Mouse (Mus musculus) limb, embryonic 14.5 days (tissue): ENCODE results near the gene Hhipl2. TPM values are rescaled to one million over a fixed set of nuclear protein-coding genes. Genes with fewer than 3 reads are reported as not detected.

Experiments used
- ATAC-seq: fragments of 200-750 bp; cut with Nextera tagmentation; 2 replicates; pipeline ENCODE4 v1.8.0; 2017; ENCODE audit warnings: low read depth, moderate number of reproducible peaks, moderate TSS enrichment; ENCODE audit not compliant: low FRiP score
- DNase-seq: peaks from one replicate; pipeline ENCODE4 v3.0.0-alpha.2; 2015; ENCODE audit warnings: low spot score
- H3K27ac ChIP-seq: fragments of 300-500 bp; sonication (generic); replicated peaks from 2 replicates; pipeline ENCODE4 v1.5.1; 2014; ENCODE audit warnings: low read depth, mild to moderate bottlenecking, low read length, moderate library complexity, mixed read lengths
- H3K27me3 ChIP-seq: fragments of 300-500 bp; sonication (generic); 2 replicates; pipeline ENCODE4 v1.6.1; 2014; ENCODE audit warnings: low read length, mixed read lengths; ENCODE audit not compliant: control insufficient read depth, insufficient read depth
- H3K36me3 ChIP-seq: fragments of 300-500 bp; sonication (generic); 2 replicates; pipeline ENCODE4 v1.6.1; 2014; ENCODE audit warnings: mild to moderate bottlenecking, low read length, moderate library complexity, mixed read lengths; ENCODE audit not compliant: control insufficient read depth, insufficient read depth
- H3K4me1 ChIP-seq: fragments of 300-500 bp; sonication (generic); 2 replicates; pipeline ENCODE4 v1.6.1; 2014; ENCODE audit warnings: antibody characterized with exemption, low read length, mixed read lengths; ENCODE audit not compliant: control insufficient read depth, insufficient read depth
- H3K4me2 ChIP-seq: fragments of 300-500 bp; sonication (generic); replicated peaks from 2 replicates; pipeline ENCODE4 v1.6.1; 2014; ENCODE audit warnings: low read depth, mild to moderate bottlenecking, low read length, moderate library complexity; ENCODE audit not compliant: severe bottlenecking
- H3K4me3 ChIP-seq: fragments of 300-500 bp; sonication (generic); replicated peaks from 2 replicates; pipeline ENCODE4 v1.5.1; 2014; ENCODE audit warnings: low read length
- H3K9ac ChIP-seq: fragments of 300-500 bp; sonication (generic); 2 replicates; pipeline ENCODE4 v1.6.1; 2014; ENCODE audit warnings: mild to moderate bottlenecking, low read depth, low read length, moderate library complexity; ENCODE audit not compliant: severe bottlenecking
- H3K9me3 ChIP-seq: fragments of 300-500 bp; sonication (generic); 2 replicates; pipeline ENCODE4 v1.6.1; 2016; ENCODE audit warnings: low read length; ENCODE audit not compliant: control insufficient read depth
- POLR2A ChIP-seq: fragments of 200-500 bp; IDR thresholded peaks from 2 replicates; pipeline ENCODE4 v1.8.0; 2012; ENCODE audit warnings: inconsistent platforms, mild to moderate bottlenecking, moderate library complexity, borderline replicate concordance; ENCODE audit not compliant: insufficient read depth, insufficient read length; ENCODE audit errors: extremely low read depth
- WGBS: fragments of 180-500 bp; shearing (Covaris S2); extraction: QIAGEN DNeasy Blood & Tissue Kit; methylation state at CpG from one replicate; pipeline ENCODE4 v1.1.7; 2014; 5-methylcytosine and 5-hydroxymethylcytosine counted together
- polyA plus RNA-seq, 2 experiments: library from polyadenylated mRNA; depleted of rRNA in 1 of 2; stranded (reverse) in 1 of 2; unstranded in 1 of 2; fragments of >200 nt; fragmentation: Nextera tagmentation in 1 of 2; extraction: Ambion mirVana in 1 of 2; gene quantifications; 2 replicates each; pipeline versions ENCODE4 v1.2.1 to v1.2.3; 2012 to 2014

The Hhipl2 gene
- polyA plus RNA-seq, 2 experiments = 0.18 to 0.75 TPM

DNA sequence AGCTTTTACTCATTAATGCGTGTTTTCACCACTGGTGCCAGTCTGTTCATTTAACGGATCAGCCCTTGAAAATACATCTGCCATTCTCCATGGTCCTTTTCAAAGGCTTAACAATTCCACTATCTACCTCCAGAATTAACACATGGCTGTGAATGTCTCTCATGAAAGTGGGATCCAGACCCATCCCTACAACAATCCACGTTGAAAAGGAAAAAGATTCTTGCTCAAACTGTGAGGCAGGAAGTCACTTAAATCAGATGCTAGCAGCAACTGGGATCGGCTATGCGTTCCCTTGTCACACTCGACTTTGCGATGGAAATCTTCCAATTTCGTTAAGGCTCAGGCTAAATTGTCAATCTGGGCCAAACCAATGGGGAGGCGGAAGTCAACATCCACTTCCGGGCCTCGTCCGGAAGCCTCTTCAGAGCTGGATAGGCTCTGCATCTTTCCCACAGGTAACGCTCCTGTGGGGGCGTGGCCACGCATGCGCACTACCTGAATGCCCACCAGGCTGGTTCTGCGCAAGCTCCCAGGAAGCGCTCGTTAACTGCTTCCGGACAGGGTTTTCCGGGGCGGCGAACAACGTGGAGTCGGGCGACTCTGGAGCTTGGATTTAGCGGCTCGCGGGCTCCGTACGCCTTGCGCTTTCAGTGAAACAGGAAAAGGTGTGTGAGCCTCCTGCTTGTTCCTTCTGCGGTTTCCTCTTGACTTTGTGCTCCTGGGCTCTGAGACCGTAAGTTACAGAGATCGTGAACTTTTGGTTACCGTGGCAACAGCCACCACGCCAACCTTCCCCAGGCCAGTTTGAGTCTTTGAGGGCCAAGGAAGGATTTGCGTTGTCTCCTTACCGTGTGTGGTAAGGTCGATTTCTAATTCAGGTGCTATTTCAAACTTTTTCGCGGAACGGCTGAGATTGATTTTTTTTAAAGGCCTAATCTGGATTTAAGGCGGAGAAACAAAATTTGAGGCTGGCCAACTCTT lies 29.3 kb upstream of the Hhipl2 start, which contains the start of gene Taf1a:
Gene Taf1a (plus strand): TSS at position 556 of the 981 bp plus-strand sequence.
- H3K4me2 ChIP-seq = peak within 1 kb of the TSS; percentile 78
- ATAC-seq = peak; percentile 99
- peaks cover 11% of the 10 kb centered on the region for H3K36me3 ChIP-seq
- H3K9ac ChIP-seq = peak within 1 kb of the TSS; percentile 60
- 0 out of 2 replicates have a peak, but pooled peaks cover 4% of the 10 kb centered on the region for H3K4me1 ChIP-seq
- peaks cover 9% of the 10 kb centered on the region; the same call in 1 of the 2 replicates for H3K27me3 ChIP-seq
- DNase-seq = peak; percentile 98
- peak within 1 kb of the TSS; percentile 71 for H3K4me3 ChIP-seq
- TF ChIP-seq POLR2A = no peak
- no peak within 1 kb of the TSS; the same call in 1 of the 2 replicates for H3K27ac ChIP-seq
- no peaks in the 10 kb centered on the region for H3K9me3 ChIP-seq
- WGBS = 5% methylated on average over 44 of the region's 44 CpGs

DNA sequence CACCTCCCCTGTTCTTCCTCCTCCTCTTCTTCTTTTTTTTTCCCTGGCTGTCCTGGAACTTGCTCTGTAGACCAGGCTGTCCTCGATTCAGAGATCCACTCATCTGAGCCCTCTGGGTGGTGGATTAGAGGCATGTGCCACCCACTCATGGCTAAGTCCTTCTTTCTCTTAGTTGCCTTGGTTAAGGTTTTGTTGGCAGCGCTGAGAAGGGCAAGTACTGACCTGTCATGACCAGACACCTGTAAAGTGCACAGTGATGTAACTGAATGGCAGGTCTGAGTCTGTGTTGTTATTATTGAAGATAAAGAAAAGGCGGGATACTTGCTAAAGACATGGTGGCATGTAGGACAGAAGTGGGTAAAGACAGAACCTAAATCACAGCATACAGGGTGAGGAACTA lies 14.6 kb upstream of the Hhipl2 start:
- Histone ChIP-seq H3K27ac (no peak overlapping the region), H3K4me2 (no peak overlapping the region), H3K9ac (no peak overlapping the region), H3K36me3 (peaks cover 73% of the 10 kb centered on the region), H3K4me3 (no peak overlapping the region), H3K9me3 (no peaks in the 10 kb centered on the region), H3K4me1 (no peaks in the 10 kb centered on the region), H3K27me3 (no peaks in the 10 kb centered on the region)
- no peak for DNase-seq
- no peak for TF ChIP-seq POLR2A
- ATAC-seq = no peak
- 89% methylated on average over 3 of the region's 3 CpGs for WGBS

DNA sequence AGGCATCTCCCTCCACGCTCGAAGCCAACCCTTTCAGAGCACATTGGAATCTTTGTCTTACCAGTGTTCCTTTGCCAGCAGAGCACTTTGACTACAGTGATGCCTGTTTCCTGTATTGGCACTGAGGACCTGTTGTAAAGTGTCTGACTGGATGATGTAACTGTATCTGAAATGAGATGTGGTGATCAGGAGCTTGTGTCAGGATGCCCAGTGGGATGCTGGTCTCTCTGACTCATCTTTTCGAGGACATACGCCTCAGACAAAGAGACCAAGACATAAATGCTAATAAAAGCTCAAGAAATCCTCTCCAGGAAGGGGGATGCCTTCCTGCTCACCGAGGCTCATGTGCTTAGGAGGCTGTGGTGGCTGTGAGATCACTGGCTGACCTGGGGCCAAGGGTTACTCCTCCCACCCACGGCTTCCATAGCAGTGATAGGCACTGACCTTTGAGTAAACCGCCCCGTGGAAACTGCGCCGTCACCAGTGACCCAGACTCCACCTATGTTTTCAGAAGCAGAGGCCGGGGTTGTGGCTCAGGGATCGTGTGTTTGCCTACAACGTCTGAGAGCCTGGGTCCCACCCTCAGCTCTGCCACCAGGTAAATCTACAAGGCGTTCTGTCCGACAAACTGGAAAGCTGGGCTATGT lies 3.8 kb upstream of the Hhipl2 start:
- WGBS = 90% methylated on average over 15 of the region's 15 CpGs
- Histone ChIP-seq H3K4me1 (no peaks in the 10 kb centered on the region), H3K9me3 (no peaks in the 10 kb centered on the region), H3K27ac (no peak overlapping the region), H3K9ac (no peak overlapping the region), H3K4me3 (no peak overlapping the region), H3K27me3 (no peaks in the 10 kb centered on the region), H3K4me2 (no peak overlapping the region), H3K36me3 (peaks cover 27% of the 10 kb centered on the region)
- DNase-seq = no peak
- TF ChIP-seq POLR2A = no peak
- no peak for ATAC-seq

DNA sequence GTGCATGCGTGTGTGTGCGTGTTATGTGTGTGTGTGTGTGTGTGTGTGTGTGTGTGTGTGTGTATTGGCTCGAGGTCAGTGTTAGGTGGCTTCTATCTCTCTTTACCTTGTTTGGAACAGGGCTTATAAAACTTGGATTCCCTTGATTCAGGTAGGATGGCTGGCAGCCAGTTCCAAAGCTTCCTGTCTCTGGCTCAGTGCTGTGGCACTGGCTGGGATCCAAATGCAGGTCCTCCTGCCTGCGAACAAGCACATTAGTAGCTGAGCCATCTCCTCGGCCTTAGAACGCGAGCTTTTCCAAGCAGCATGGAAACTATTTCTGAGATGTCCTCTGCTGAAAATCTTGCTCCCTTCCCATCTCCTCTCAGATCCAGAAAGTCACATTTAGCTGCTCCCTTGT lies 1.7 kb downstream of the Hhipl2 start:
- no peaks in the 10 kb centered on the region for H3K36me3 ChIP-seq
- H3K27me3 ChIP-seq = no peaks in the 10 kb centered on the region
- 81% methylated on average over 6 of the region's 7 CpGs for WGBS
- DNase-seq (no peak), ATAC-seq (no peak)
- H3K4me1 ChIP-seq = no peaks in the 10 kb centered on the region
- H3K9me3 ChIP-seq = no peaks in the 10 kb centered on the region
- H3K4me3 ChIP-seq = no peak overlapping the region
- H3K4me2 ChIP-seq = no peak overlapping the region
- H3K9ac ChIP-seq = no peak overlapping the region
- no peak for TF ChIP-seq POLR2A
- no peak overlapping the region for H3K27ac ChIP-seq

DNA sequence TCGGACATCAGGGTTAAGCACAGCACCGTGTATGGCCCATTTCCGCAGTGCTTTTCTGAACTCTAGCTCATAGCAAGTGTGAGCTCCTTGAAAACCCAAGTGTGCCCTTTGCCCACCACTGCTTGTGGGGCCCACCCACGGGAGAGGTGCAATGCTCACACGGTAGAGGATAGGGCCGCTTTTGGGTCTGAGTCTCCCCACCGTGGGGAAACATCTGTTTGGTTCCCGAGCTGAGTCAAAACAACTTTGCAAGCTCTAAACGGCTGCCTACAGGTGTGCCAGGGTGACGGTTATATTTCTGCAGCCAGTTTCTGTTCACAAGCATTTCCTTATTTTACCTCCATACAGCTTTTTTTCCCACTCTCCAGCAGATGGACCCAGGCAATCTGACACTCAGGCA lies 2.3 kb downstream of the Hhipl2 start:
- H3K9ac ChIP-seq = no peak overlapping the region
- H3K4me2 ChIP-seq = no peak overlapping the region
- no peaks in the 10 kb centered on the region for H3K36me3 ChIP-seq
- no peaks in the 10 kb centered on the region for H3K4me1 ChIP-seq
- H3K27ac ChIP-seq = no peak overlapping the region
- no peak overlapping the region for H3K4me3 ChIP-seq
- H3K9me3 ChIP-seq = no peaks in the 10 kb centered on the region
- TF ChIP-seq POLR2A = no peak
- DNase-seq (no peak), ATAC-seq (no peak)
- 81% methylated on average over 10 of the region's 10 CpGs for WGBS
- H3K27me3 ChIP-seq = no peaks in the 10 kb centered on the region
